Mouse (Mus musculus): ENCODE measurements around the gene Pfkfb3. TPM values are rescaled to one million over a fixed set of nuclear protein-coding genes. Genes with fewer than 3 reads are reported as not detected.

Gene Pfkfb3
- polyA plus RNA-seq, 2 experiments, result 11.4 to 19.6 TPM

DNA sequence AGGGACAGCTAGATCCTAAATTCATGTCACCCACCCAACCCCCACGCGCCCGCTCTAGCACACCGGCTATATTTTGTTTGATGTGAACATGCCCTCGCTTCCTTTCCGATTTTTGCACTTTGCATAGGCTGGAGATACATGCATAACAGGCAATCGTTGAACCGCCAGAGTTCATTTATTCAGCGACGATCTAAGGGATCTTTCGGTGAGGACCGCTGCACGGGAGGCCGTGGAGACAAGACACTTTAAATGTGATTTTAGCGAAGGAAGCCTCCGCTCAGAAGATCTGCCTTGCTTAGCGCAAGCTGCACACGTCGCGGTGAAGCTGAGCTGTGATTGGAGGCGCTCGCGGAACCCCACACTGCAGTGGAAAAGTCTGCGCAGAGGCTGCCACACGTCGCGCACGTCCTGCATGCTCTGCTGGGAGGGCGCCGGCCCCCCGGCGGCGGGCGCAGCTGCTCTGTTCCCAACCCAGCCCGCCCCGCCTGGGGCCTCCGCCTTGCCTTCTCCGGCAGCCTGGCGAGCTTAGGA, 50.9 kb downstream of the Pfkfb3 start:
- peak; percentile 82 for ATAC-seq (ENCODE audit: low FRiP score, low read depth)
- H3K4me2 ChIP-seq (replicated peaks; ENCODE audit: low read depth, low read length, severe bottlenecking), result peak overlapping the region; percentile 91

DNA sequence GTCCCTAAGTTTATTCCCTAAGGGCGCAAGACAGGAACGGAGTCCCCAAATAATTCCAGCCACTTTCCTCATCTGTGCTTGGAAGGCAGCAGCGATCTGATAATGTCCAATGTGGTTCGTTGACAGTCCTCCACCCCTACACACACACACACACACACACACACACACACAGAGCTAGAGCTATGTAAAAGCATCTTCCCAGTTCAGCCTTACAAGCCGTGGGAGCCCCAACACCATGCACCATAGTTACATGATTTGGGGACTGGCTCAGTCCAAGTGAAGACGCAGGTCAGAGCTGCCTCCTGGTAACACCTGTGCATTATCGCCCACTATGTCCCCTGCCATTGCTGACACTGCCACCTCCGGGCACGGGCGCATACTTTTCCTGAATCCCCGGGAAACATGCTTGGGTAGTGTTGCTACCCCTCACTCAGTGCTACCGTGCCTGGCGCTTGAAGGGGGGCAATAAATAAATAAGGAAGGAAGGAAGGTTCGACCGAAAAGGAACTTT, 51.6 kb downstream of the Pfkfb3 start:
- H3K36me3 ChIP-seq (ENCODE audit: control insufficient read depth, insufficient read depth, low read length), result peaks cover 11% of the 10 kb centered on the region; the same call in 1 of the 2 replicates

More for the DNA sequence above, 50.9 kb downstream of the Pfkfb3 start:
- Histone ChIP-seq H3K27ac (replicated peaks; ENCODE audit: low read depth, low read length) (peak overlapping the region; percentile 92), H3K27me3 (ENCODE audit: control insufficient read depth, insufficient read depth, low read length) (no peaks in the 10 kb centered on the region), H3K9me3 (ENCODE audit: control insufficient read depth, low read length) (no peaks in the 10 kb centered on the region), H3K4me3 (replicated peaks; ENCODE audit: low read length) (peak overlapping the region; percentile 64), H3K4me1 (ENCODE audit: control insufficient read depth, insufficient read depth, low read length) (peaks cover 14% of the 10 kb centered on the region), H3K9ac (ENCODE audit: low read depth, low read length, severe bottlenecking) (peak overlapping the region; percentile 82), H3K36me3 (ENCODE audit: control insufficient read depth, insufficient read depth, low read length) (peaks cover 8% of the 10 kb centered on the region; the same call in 1 of the 2 replicates)
- under 1% methylated on average over 35 of the region's 39 CpGs for WGBS
- DNase-seq (ENCODE audit: low spot score), result peak; percentile 89
- TF ChIP-seq POLR2A (IDR thresholded peaks at IDR 0.05; ENCODE audit: borderline replicate concordance, extremely low read depth, insufficient read depth, insufficient read length), result no peak; the same call in 1 of the 2 replicates

DNA sequence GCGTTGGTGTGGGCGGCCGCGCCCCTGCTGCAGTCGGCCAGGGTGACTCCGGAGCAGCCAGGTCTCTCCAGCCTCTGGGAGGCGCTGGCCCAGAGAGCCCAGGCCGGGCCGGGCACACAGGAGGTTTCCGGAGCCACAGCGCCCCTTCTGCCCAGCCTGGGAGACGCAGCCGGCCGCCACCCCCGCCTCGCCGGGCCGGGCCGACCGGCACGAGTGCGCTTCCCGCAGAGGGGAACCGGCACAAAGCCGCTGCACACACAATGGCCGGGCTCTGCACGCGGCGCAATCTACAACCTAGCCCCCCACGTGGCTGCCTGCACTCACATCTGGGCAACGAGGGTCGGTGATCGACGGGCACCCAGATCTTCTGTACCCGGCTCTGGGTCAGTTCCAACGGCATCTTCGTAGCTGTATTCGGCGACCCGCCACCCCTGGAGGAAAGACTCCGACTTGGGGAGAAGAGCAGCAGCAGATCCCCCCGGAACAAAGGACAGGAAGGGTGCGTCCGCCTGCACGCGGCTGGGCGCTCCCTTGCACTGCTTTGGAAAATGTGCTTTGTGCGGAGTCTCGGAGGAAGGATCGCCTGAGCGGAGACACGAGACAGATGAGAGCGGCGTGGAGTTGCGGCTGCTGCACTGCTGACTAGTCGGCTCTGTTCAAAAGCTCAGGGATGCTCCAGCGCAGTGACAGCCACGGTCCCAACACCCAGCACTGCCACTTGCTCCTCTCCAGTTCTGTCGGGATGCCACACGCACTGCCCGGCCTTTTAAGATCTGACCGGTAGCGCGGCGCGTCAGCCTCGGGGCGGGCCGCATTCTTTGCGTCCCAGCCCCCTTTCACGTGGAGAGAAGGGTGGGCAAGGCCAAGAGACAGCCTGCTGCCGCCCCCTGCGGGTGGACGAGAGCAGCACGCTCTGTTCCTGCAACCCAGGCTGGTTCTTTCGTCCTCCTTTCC, 52.3 kb downstream of the Pfkfb3 start:
- 0% methylated on average over 70 of the region's 76 CpGs for WGBS

More for the DNA sequence above, 51.6 kb downstream of the Pfkfb3 start:
- H3K9ac ChIP-seq (ENCODE audit: low read depth, low read length, severe bottlenecking), result peak overlapping the region; percentile 82; the same call in 1 of the 2 replicates
- H3K4me1 ChIP-seq (ENCODE audit: control insufficient read depth, insufficient read depth, low read length), result peaks cover 14% of the 10 kb centered on the region
- peak overlapping the region; percentile 91 for H3K4me2 ChIP-seq (replicated peaks; ENCODE audit: low read depth, low read length, severe bottlenecking)
- H3K9me3 ChIP-seq (ENCODE audit: control insufficient read depth, low read length), result no peaks in the 10 kb centered on the region
- WGBS, result 1% methylated on average over 15 of the region's 15 CpGs
- no peaks in the 10 kb centered on the region for H3K27me3 ChIP-seq (ENCODE audit: control insufficient read depth, insufficient read depth, low read length)
- no peak for TF ChIP-seq POLR2A (IDR thresholded peaks at IDR 0.05; ENCODE audit: borderline replicate concordance, extremely low read depth, insufficient read depth, insufficient read length)
- H3K4me3 ChIP-seq (replicated peaks; ENCODE audit: low read length), result peak overlapping the region; percentile 64
- H3K27ac ChIP-seq (replicated peaks; ENCODE audit: low read depth, low read length), result peak overlapping the region; percentile 92
- DNase-seq (ENCODE audit: low spot score) (no peak), ATAC-seq (ENCODE audit: low FRiP score, low read depth) (peak; percentile 12; the same call in 1 of the 2 replicates)

DNA sequence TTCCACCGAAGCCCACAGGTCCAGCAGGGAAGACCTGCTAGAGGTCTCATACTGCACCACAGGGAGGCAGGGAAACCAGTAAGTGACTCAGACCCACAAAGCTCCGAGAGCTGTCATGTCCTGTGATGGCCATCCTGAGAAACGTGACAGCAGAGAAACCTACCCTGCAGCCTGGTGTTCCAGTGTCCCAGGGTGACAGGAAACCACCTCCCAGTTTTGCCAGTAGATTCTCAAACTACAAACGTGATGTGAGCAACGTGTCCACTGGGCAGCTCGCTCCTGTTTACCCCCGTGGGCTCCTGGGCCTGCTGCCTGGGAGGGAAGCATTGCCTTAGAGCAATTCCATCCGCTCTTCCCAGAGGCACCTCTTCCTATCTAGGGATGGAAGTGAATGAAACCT, 53.2 kb downstream of the Pfkfb3 start:
- H3K9ac ChIP-seq (ENCODE audit: low read depth, low read length, severe bottlenecking), result peak overlapping the region; percentile 82
- ATAC-seq (ENCODE audit: low FRiP score, low read depth) (peak; percentile 0; the same call in 1 of the 2 replicates), DNase-seq (ENCODE audit: low spot score) (no peak)
- no peak for TF ChIP-seq POLR2A (IDR thresholded peaks at IDR 0.05; ENCODE audit: borderline replicate concordance, extremely low read depth, insufficient read depth, insufficient read length)
- peaks cover 14% of the 10 kb centered on the region for H3K4me1 ChIP-seq (ENCODE audit: control insufficient read depth, insufficient read depth, low read length)
- peak overlapping the region; percentile 91 for H3K4me2 ChIP-seq (replicated peaks; ENCODE audit: low read depth, low read length, severe bottlenecking)
- peak overlapping the region; percentile 64 for H3K4me3 ChIP-seq (replicated peaks; ENCODE audit: low read length)
- H3K9me3 ChIP-seq (ENCODE audit: control insufficient read depth, low read length), result no peaks in the 10 kb centered on the region
- peaks cover 13% of the 10 kb centered on the region; the same call in 1 of the 2 replicates for H3K36me3 ChIP-seq (ENCODE audit: control insufficient read depth, insufficient read depth, low read length)
- 6% methylated on average over 8 of the region's 8 CpGs for WGBS
- 0 out of 2 replicates have a peak overlapping the region, but pooled peaks have one; percentile 92 for H3K27ac ChIP-seq (replicated peaks; ENCODE audit: low read depth, low read length)
- no peaks in the 10 kb centered on the region for H3K27me3 ChIP-seq (ENCODE audit: control insufficient read depth, insufficient read depth, low read length)

More for the DNA sequence above, 52.3 kb downstream of the Pfkfb3 start:
- TF ChIP-seq POLR2A (IDR thresholded peaks at IDR 0.05; ENCODE audit: borderline replicate concordance, extremely low read depth, insufficient read depth, insufficient read length), result peak; percentile 66; the same call in 1 of the 2 replicates
- ATAC-seq (ENCODE audit: low FRiP score, low read depth) (peak; percentile 86), DNase-seq (ENCODE audit: low spot score) (peak; percentile 93)
- Histone ChIP-seq H3K27ac (replicated peaks; ENCODE audit: low read depth, low read length) (peak overlapping the region; percentile 92), H3K4me3 (replicated peaks; ENCODE audit: low read length) (peak overlapping the region; percentile 64), H3K4me1 (ENCODE audit: control insufficient read depth, insufficient read depth, low read length) (peaks cover 14% of the 10 kb centered on the region), H3K9ac (ENCODE audit: low read depth, low read length, severe bottlenecking) (peak overlapping the region; percentile 82), H3K27me3 (ENCODE audit: control insufficient read depth, insufficient read depth, low read length) (no peaks in the 10 kb centered on the region), H3K36me3 (ENCODE audit: control insufficient read depth, insufficient read depth, low read length) (peaks cover 11% of the 10 kb centered on the region; the same call in 1 of the 2 replicates), H3K4me2 (replicated peaks; ENCODE audit: low read depth, low read length, severe bottlenecking) (peak overlapping the region; percentile 91), H3K9me3 (ENCODE audit: control insufficient read depth, low read length) (no peaks in the 10 kb centered on the region)

DNA sequence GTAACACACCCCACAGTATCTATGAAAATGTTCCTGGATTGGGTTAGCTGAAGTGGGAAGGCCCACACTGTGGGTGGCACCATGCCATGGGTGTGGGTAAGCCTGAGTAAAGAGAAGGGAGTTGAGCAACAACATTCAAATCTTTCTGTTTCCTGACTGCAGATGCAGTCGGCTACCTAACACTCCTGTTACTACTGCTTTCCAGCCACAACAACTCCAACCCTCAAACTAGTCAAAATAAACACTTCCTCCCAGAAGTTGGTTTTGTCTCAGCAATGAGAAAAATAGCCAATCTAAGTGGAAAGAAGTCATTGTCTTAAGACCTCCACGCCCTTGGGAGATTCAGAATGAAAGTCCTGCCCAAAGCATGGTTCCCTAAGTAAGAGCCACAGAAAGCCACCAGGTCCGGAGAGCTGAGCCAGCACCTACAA, 57.3 kb downstream of the Pfkfb3 start:
- H3K27me3 ChIP-seq (ENCODE audit: control insufficient read depth, insufficient read depth, low read length), result no peaks in the 10 kb centered on the region
- TF ChIP-seq POLR2A (IDR thresholded peaks at IDR 0.05; ENCODE audit: borderline replicate concordance, extremely low read depth, insufficient read depth, insufficient read length), result no peak
- peaks cover 10% of the 10 kb centered on the region; the same call in 1 of the 2 replicates for H3K4me1 ChIP-seq (ENCODE audit: control insufficient read depth, insufficient read depth, low read length)
- no peak overlapping the region for H3K9ac ChIP-seq (ENCODE audit: low read depth, low read length, severe bottlenecking)
- no peak for DNase-seq (ENCODE audit: low spot score)
- H3K4me3 ChIP-seq (replicated peaks; ENCODE audit: low read length), result no peak overlapping the region
- no peak overlapping the region for H3K27ac ChIP-seq (replicated peaks; ENCODE audit: low read depth, low read length)
- ATAC-seq (ENCODE audit: low FRiP score, low read depth), result no peak
- H3K9me3 ChIP-seq (ENCODE audit: control insufficient read depth, low read length), result no peaks in the 10 kb centered on the region
- H3K4me2 ChIP-seq (replicated peaks; ENCODE audit: low read depth, low read length, severe bottlenecking), result no peak overlapping the region
- H3K36me3 ChIP-seq (ENCODE audit: control insufficient read depth, insufficient read depth, low read length), result peaks cover 38% of the 10 kb centered on the region
- 90% methylated on average over 3 of the region's 3 CpGs for WGBS
